Mouse (Mus musculus): ENCODE results near the gene Slc13a2.

The Slc13a2 gene

DNA sequence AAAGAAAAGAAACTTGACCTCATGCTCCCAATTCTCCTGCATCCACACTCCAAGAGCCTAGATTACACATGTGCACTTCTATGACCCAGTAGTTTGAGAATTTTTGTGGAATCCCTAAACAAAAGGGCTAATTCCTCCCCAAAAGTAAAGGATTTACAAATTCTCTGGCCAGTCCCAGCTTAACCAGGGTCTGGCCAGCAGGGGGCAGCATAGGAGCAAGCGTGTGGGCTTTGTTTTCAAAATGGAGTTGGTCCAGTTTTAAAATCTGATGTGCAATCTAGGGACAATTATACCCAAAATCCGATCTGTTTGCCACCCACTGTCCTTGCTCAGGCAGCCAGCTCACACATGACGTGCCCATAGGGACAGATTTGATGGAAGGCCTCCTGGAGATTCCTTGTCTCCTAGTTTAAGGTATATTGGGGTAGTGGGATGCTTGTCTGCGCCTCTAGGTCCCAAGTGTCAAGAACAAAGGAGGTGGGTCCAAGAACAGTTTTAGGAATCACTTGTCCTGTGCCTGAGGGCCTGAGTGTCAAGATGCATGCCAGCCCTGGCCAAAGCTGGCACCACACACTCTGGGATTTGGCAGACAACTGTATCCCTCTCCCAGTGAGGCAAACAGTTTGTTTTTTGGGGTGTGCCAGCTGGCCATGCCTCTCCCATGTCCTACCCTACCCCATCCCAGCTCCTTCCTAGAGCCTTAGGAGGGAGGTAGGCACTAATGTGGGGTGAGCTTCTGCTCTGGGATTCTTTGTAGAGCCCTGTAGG, 66.4 kb downstream of the Slc13a2 start:
- CTCF ChIA-PET = interaction anchor here (0.7 to 1.6 kb wide), 4 partner anchors 9 to 1578 kb away, joined by 3 to 4 read pairs (median 3); no protein-coding TSS in a partner anchor

GRCm38 (mm10) chr11:78354905-78355304, 67.1 kb downstream of the Slc13a2 start:
- CTCF ChIA-PET = interaction anchor here (0.6 to 1.6 kb wide), 2 partner anchors 10 to 52 kb away, joined by 3 to 4 read pairs; no protein-coding TSS in a partner anchor

- CTCF ChIA-PET = interaction anchor here (0.7 to 1.1 kb wide), 2 partner anchors 46 to 1322 kb away, joined by 3 to 4 read pairs; no protein-coding TSS in a partner anchor
Observed at GRCm38 (mm10) chr11:78353081-78353480, 68.9 kb downstream of the Slc13a2 start.

GRCm38 (mm10) chr11:78349441-78350358, 72.3 kb downstream of the Slc13a2 start:
- CTCF ChIA-PET = interaction anchor here (0.6 kb wide), 2 partner anchors 1439 to 1725 kb away, joined by 3 read pairs; no protein-coding TSS in a partner anchor

- CTCF ChIA-PET = no interaction called here
Observed at GRCm38 (mm10) chr11:78348474-78348873, 73.5 kb downstream of the Slc13a2 start.

GRCm38 (mm10) chr11:78347908-78348307, 74.1 kb downstream of the Slc13a2 start:
- CTCF ChIA-PET = no interaction called here
